Mouse (Mus musculus): Measurements from ENCODE around the gene Lyrm9.

Lyrm9 gene

DNA sequence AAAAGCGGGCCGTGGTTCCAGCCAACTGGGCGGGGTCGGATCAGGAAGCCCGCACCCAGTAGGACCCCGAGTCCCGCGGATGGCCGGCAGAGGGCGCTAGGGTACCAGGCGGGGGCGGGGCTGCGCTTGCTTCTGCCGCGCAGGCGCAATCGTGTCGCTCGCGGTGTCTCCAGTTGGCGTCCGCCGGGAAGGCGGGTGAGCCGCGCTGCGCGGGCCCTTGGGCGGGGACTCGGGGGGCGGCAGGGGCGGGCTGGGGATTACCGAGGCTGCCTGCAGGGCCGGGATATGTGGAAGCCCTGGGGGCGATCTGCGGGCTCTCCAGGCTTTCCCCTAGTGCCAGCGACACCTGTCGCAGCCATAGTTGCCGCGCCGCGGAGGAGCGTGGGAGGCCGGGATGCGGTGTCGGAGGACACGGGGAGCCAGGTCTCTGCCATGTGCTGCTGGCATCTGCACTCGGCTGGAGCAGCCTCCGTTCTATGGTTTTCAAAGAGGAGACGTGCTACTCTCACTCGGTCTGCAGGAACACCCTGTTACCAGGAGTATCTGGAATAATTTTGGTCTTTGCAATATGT lies at the start of gene Lyrm9:
Gene Lyrm9, plus strand, starts transcription at position 143 of the 572 bp plus-strand sequence.
- peak; percentile 99 for DNase-seq

DNA sequence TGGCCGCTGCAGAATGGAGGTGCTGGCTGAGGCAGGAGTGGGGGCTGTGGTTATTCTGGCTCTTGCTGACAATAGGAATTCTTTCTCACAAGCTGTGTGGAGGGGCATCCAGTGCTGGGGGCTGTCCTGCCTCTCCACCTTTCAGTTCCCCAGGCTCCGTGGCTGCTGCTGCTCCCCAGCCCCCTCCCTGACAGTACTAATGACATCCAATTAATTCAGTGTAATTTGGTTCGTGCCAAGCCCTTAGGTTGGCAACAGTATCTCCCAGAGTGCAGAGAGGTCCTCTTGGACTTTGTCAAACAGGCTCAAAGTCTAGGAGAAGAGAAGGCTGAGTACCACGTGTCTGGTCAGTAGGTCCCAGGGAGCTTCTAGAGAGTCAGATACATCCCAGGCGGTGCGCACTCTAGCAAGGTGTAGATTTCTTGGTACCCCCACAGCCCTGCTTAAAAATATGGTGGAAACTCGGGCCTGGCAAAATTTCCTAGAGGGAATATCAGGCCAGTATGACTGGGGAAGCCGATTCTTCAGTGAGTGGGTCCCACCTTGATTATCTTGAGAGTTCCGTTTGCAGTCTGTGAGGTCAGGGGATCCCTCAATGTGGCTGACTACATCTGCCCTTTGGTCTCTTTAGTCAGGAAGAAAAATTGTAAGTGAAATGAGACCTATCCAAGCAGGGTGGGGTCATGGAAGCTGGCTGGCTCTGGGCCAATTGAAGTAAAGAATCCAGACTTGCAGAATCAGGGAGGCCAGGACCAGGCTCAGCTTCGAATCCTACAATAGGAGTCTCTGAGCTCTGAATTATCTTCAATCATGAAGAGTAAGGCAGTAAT lies 48.3 kb upstream of the Lyrm9 start:
- no peak for DNase-seq

DNA sequence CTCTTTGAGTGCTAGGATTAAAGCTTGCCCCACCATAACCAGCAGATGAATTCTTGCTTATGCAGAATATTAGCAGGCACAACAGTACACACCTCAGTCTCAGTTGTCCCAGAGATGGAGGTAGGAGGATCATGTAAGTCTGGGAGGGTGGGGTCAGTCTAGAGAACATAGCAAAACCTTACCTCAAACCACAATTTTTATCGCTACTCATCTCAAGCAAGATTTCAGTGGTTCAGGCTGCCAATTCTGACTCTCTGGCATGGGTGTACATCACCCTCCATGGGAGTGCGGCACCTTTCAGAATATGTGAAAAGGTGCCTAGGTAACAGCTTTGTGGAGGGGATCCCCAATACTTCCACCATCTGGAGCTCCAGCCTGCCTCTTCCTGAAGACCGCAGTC lies 46.4 kb upstream of the Lyrm9 start:
- DNase-seq, result no peak

DNA sequence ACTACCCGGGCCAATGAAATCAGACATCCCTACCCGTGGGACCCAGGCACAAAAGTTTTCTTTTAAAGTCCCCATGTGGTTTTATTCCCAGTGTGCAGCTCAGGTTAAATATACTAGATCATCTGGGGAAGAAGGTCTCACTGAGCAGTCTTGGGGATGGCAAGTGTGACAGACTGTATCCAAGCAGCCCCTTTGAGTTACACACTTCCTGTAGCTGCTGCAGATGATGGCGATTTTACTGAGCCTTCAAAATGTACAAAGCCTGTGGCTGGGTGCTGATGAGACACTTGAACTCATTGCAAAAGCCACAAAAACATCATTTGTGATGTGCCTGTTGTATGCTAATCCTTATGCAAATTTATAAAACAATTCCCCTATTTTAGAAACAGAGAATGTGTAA lies 45.8 kb upstream of the Lyrm9 start:
- no peak for DNase-seq

DNA sequence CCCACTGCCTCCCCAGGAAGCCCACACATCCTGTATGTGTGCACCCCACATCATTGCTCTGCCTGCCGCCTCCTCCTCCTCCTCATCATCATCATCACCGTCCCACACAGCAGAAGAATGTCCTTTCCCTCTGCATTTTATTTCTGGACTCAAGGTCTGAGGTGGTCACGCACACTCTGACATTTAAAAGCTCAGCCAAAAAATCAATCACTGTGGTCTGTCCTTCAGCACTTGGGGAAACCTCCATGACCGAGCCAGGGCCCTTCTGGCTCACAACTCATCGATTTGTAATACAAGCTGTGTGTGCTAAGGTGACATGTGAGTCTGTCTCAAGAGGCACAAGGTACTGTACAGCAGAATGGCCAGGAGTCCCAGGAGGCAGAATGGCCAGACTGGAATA lies 44.1 kb upstream of the Lyrm9 start:
- no peak for DNase-seq

GRCm38 (mm10) chr11:78782791-78783347 lies 43.5 kb upstream of the Lyrm9 start:
- no peak for DNase-seq

- no peak for DNase-seq
Measured at GRCm38 (mm10) chr11:78786013-78786431, 40.4 kb upstream of the Lyrm9 start.

- no peak for DNase-seq
Measured at GRCm38 (mm10) chr11:78789370-78790060, 36.9 kb upstream of the Lyrm9 start.

GRCm38 (mm10) chr11:78791582-78791981 lies 34.8 kb upstream of the Lyrm9 start:
- no peak for DNase-seq

DNA sequence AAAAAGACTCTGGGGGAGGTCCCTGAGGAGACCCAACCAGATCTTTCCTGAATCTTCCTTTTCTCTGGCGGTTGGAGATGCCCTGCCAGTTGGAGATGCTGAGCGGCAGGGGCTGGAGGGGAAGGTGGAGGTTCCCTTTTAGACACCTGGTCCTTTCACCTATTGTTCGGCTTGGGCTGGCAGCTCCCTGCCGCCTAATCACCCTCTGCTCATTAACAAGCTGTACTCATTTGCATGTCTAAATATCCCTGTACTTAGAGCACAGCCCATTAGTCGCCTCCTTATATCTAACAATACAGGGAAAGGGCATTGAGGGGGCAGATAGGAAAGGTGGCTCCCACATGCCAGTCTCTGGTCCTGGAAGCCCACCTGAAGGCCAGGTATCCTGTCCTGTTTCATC lies 34.3 kb upstream of the Lyrm9 start:
- no peak for DNase-seq

GRCm38 (mm10) chr11:78792465-78792864 lies 33.9 kb upstream of the Lyrm9 start:
- DNase-seq, result no peak

GRCm38 (mm10) chr11:78793116-78793515 lies 33.3 kb upstream of the Lyrm9 start:
- DNase-seq, result no peak

GRCm38 (mm10) chr11:78796072-78796729 lies 30.2 kb upstream of the Lyrm9 start:
- no peak for DNase-seq

DNA sequence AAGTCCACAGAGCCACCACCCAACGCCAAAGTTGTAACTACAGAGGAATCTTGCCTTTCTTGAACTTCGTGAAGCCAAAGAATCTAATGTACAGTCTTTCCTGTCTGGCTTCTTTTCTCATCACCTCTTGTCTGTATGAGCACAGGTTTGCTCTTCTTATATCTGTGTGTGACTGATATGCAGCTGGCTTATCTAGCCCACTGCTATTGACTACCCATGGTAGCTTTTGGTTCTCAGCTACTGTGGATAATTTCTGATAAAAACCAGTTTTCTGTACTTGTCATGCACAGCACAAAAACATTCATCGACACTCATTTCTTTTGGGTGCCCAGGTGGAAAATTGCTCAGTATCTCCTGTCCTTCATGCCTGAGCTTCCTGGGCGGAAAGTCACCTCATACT lies 25.3 kb upstream of the Lyrm9 start:
- no peak for DNase-seq

DNA sequence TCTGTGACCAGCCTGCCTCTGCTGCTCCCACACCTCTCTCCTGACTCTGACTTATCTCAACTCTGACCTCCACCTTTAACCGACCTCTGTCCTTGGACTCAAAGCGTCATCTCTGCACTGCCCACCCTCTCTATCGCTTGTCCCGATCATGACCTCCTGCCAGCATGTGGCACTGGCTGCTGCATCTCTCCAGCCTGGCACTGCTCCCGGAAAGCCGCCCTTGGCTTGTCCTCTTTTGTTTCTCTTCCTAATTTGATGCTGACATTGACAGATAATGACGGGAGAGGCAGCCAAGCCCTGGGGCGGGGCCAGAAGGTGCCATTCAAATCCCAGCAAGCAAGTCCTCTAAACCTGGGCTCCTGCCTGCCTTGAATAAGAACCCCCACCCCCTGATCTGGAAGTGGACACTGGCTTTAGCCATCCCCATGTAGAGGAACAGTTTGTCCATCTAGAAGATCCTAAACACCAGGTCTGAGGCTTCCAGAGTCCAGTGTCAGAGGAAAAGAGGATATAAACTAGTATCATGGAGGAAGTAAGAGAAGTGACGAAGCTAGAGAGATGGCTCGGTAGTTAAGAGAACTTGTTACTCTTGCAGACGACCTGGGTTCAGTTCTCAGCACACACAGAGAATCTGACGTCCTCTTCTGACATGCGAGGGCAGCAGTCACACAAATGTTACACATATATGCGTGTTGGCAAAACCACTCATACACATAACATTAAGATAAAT lies 22.6 kb upstream of the Lyrm9 start:
- peak; percentile 32 for DNase-seq

DNA sequence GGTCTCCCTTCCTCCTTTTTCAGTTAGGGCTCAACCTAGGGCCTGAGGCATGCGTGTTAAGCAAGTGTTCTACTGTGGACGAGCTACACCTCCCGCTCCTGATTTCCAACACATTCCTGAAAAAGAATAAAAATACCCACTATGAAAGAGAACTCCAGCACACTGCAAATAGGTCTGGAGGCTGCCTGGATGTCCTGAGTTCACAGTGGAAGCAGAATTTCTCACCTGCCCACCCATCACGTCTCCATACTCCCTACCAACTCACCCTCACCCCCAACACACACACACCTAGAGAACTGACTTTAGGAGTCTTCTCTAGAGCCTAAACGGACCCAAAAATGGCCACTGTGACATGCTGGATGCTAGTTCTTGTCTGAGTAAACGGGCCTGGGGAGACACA lies 21.8 kb upstream of the Lyrm9 start:
- no peak for DNase-seq

GRCm38 (mm10) chr11:78805198-78805597 lies 21.2 kb upstream of the Lyrm9 start:
- DNase-seq, result no peak

- DNase-seq, result no peak
Measured at GRCm38 (mm10) chr11:78805691-78806137, 20.7 kb upstream of the Lyrm9 start.

GRCm38 (mm10) chr11:78807341-78808108 lies 18.9 kb upstream of the Lyrm9 start:
- no peak for DNase-seq

DNA sequence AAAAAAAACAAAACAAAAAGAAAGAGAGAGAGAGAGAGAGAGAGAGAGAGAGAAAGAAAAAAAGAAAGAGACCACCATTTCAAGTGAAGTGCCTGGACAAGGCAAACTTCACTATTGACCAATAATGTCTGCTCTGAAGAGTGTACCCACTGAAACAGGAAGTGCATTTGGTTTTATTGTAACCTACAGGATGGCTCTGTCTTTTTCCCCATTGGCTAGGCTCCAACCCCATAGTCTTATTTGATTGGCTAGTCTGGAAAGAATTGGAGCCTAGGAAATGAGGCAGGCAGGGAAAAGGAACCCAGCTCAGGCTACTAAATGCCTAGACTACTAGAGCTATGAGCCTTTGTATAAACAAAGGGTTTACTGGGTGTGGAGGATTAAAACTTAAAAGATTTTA lies 17.0 kb upstream of the Lyrm9 start:
- DNase-seq, result no peak

DNA sequence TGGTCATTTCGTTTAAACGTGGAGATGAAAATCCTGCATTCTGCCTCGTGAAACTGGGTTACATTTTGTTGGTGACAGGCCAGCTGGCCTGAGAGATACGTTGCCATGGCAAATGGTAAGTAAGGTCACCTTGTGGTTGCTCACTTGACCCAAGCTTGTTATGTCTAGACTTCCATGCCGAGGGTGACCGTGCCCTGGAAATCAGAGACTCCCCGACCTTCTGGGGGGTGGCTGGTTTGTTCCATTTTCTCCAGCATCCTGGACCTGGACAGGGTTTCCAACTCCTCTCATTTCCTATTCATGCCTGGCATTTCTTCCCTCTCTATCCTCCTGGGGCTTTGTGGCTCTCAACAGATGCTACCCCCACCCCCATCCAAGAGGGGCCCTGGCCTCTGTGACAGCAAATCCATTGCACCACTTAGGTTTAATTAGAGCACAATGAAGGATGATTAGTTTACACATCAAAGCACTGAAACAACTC lies 11.9 kb upstream of the Lyrm9 start:
- no peak for DNase-seq
